Mouse (Mus musculus): ENCODE measurements at regions not wholly inside any gene's neighbourhood (a gene's known extent, or its start where the extent isn't known, plus 50 kb on each side); places are given as distances from the start of the nearest gene placed in this dataset.

GRCm38 (mm10) chr9:9548657-9549056 lies 309.8 kb upstream of the Arhgap42 start:
- TF ChIP-seq EP300 (IDR thresholded peaks at IDR 0.05; ENCODE audit: low read depth) (no peak), CTCF (IDR thresholded peaks at IDR 0.05; ENCODE audit: low read depth) (no peak)
- Histone ChIP-seq H3K4me2 (ENCODE audit: low read depth, low read length) (no peak overlapping the region), H3K4me1 (ENCODE audit: insufficient read depth) (no peaks in the 10 kb centered on the region), H3K27me3 (ENCODE audit: insufficient read depth, low read length) (no peaks in the 10 kb centered on the region), H3K9me3 (ENCODE audit: low read length) (no peaks in the 10 kb centered on the region), H3K27ac (ENCODE audit: low read depth) (no peak overlapping the region), H3K9ac (replicated peaks) (no peak overlapping the region), H3K36me3 (replicated peaks; ENCODE audit: insufficient read depth, low read length) (no peaks in the 10 kb centered on the region), H3K4me3 (ENCODE audit: low read depth, low read length) (no peak overlapping the region)
- no peak for ATAC-seq
- no peak for DNase-seq

DNA sequence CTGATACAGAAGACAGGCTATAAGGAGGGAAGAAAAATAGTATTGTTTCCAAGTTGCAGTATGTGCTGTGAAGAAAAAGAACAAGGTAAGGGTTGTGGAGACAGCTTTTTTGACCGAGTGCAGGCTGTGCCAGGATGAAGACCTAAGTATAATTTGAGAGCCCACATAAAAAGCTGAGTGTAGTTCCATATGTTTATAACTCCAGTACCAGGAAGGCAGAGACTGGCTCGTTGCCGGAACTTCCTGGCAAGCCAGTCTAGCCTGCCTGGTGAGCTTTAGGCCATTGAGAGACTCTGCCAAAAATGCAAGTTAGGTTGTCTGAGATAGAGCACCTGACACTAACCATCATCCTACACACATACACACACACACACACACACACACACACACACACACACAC lies 308.7 kb upstream of the Arhgap42 start:
- Histone ChIP-seq H3K27ac (ENCODE audit: low read depth) (no peak overlapping the region), H3K4me1 (ENCODE audit: insufficient read depth) (no peaks in the 10 kb centered on the region), H3K27me3 (ENCODE audit: insufficient read depth, low read length) (no peaks in the 10 kb centered on the region), H3K4me3 (ENCODE audit: low read depth, low read length) (no peak overlapping the region), H3K9me3 (ENCODE audit: low read length) (no peaks in the 10 kb centered on the region), H3K4me2 (ENCODE audit: low read depth, low read length) (no peak overlapping the region), H3K9ac (replicated peaks) (no peak overlapping the region), H3K36me3 (replicated peaks; ENCODE audit: insufficient read depth, low read length) (no peaks in the 10 kb centered on the region)
- ATAC-seq: no peak
- TF ChIP-seq EP300 (IDR thresholded peaks at IDR 0.05; ENCODE audit: low read depth): no peak
- no peak for TF ChIP-seq CTCF (IDR thresholded peaks at IDR 0.05; ENCODE audit: low read depth)
- DNase-seq: no peak
- 63% methylated on average over 3 of the region's 3 CpGs for WGBS (ENCODE audit: insufficient replicate concordance)

- H3K9ac ChIP-seq (replicated peaks): no peak overlapping the region
- no peak overlapping the region for H3K4me3 ChIP-seq (ENCODE audit: low read depth, low read length)
- WGBS (ENCODE audit: insufficient replicate concordance): 72% methylated on average over 2 of the region's 2 CpGs
- H3K9me3 ChIP-seq (ENCODE audit: low read length): no peaks in the 10 kb centered on the region
- no peaks in the 10 kb centered on the region for H3K27me3 ChIP-seq (ENCODE audit: insufficient read depth, low read length)
- H3K36me3 ChIP-seq (replicated peaks; ENCODE audit: insufficient read depth, low read length): no peaks in the 10 kb centered on the region
- no peak for DNase-seq
- H3K4me2 ChIP-seq (ENCODE audit: low read depth, low read length): no peak overlapping the region
- ATAC-seq: no peak
- TF ChIP-seq CTCF (IDR thresholded peaks at IDR 0.05; ENCODE audit: low read depth) (no peak), EP300 (IDR thresholded peaks at IDR 0.05; ENCODE audit: low read depth) (no peak)
- H3K27ac ChIP-seq (ENCODE audit: low read depth): no peak overlapping the region
- no peaks in the 10 kb centered on the region for H3K4me1 ChIP-seq (ENCODE audit: insufficient read depth)
Observed at GRCm38 (mm10) chr9:9547121-9547520, 308.2 kb upstream of the Arhgap42 start.

DNA sequence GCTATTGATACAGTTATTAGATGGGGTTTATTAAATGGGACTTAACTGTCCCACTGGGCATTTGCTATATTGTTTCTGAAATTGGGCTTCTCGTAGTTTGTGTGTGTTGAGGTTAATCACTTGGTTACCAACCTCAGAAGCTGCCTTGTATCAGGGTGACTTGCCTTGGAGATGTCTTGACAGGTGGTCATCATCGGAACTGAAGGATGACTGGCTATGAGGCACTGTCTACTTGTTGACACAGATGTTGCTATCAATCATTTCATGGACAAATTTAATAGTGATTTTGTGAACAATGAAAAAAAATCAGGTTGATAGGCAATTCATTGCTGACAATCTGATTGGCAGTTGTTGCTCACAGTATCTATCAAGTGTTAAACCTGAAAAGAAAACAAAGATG lies 261.4 kb upstream of the Arhgap42 start:
- Histone ChIP-seq H3K9ac (replicated peaks) (no peak overlapping the region), H3K27me3 (ENCODE audit: insufficient read depth, low read length) (no peaks in the 10 kb centered on the region), H3K4me1 (ENCODE audit: insufficient read depth) (no peaks in the 10 kb centered on the region), H3K36me3 (replicated peaks; ENCODE audit: insufficient read depth, low read length) (no peaks in the 10 kb centered on the region), H3K27ac (ENCODE audit: low read depth) (no peak overlapping the region), H3K4me3 (ENCODE audit: low read depth, low read length) (no peak overlapping the region), H3K4me2 (ENCODE audit: low read depth, low read length) (no peak overlapping the region), H3K9me3 (ENCODE audit: low read length) (no peaks in the 10 kb centered on the region)
- no peak for ATAC-seq
- no peak for TF ChIP-seq CTCF (IDR thresholded peaks at IDR 0.05; ENCODE audit: low read depth)
- no peak for TF ChIP-seq EP300 (IDR thresholded peaks at IDR 0.05; ENCODE audit: low read depth)
- DNase-seq: no peak
- WGBS (ENCODE audit: insufficient replicate concordance): 74% methylated on average over 2 of the region's 2 CpGs

GRCm38 (mm10) chr9:9493594-9494182 lies 254.8 kb upstream of the Arhgap42 start:
- Histone ChIP-seq H3K4me1 (ENCODE audit: insufficient read depth) (no peaks in the 10 kb centered on the region), H3K4me3 (ENCODE audit: low read depth, low read length) (no peak overlapping the region), H3K36me3 (replicated peaks; ENCODE audit: insufficient read depth, low read length) (no peaks in the 10 kb centered on the region), H3K27me3 (ENCODE audit: insufficient read depth, low read length) (no peaks in the 10 kb centered on the region), H3K4me2 (ENCODE audit: low read depth, low read length) (no peak overlapping the region), H3K9me3 (ENCODE audit: low read length) (no peaks in the 10 kb centered on the region), H3K9ac (replicated peaks) (no peak overlapping the region), H3K27ac (ENCODE audit: low read depth) (no peak overlapping the region)
- ATAC-seq: no peak
- TF ChIP-seq EP300 (IDR thresholded peaks at IDR 0.05; ENCODE audit: low read depth): no peak
- no peak for TF ChIP-seq CTCF (IDR thresholded peaks at IDR 0.05; ENCODE audit: low read depth)
- 73% methylated on average over 3 of the region's 3 CpGs for WGBS (ENCODE audit: insufficient replicate concordance)
- DNase-seq: no peak

DNA sequence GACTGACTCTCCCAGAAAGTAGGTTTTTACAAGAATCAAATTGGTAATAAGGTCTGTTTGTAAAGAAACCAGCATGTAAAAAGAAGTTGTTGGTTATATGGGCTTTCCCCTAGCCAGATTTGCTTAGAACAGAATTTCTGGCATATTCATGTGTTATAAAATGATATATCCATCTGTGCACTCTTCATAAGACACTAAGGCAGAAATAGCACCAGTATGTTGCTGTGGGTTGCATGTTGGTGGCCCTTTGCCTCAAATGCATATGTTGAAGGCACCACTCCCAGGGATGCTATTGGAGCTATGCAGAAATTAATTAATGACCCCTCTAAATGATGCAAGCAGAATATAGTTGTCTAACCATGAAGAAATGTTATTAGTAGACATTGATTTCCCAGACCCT lies 238.2 kb upstream of the Arhgap42 start:
- DNase-seq (no peak), ATAC-seq (no peak)
- TF ChIP-seq EP300 (IDR thresholded peaks at IDR 0.05; ENCODE audit: low read depth) (no peak), CTCF (IDR thresholded peaks at IDR 0.05; ENCODE audit: low read depth) (no peak)
- H3K9ac ChIP-seq (replicated peaks): no peak overlapping the region
- no peaks in the 10 kb centered on the region for H3K27me3 ChIP-seq (ENCODE audit: insufficient read depth, low read length)
- H3K36me3 ChIP-seq (replicated peaks; ENCODE audit: insufficient read depth, low read length): no peaks in the 10 kb centered on the region
- no peak overlapping the region for H3K27ac ChIP-seq (ENCODE audit: low read depth)
- no peaks in the 10 kb centered on the region for H3K4me1 ChIP-seq (ENCODE audit: insufficient read depth)
- H3K9me3 ChIP-seq (ENCODE audit: low read length): no peaks in the 10 kb centered on the region
- H3K4me3 ChIP-seq (ENCODE audit: low read depth, low read length): no peak overlapping the region
- no peak overlapping the region for H3K4me2 ChIP-seq (ENCODE audit: low read depth, low read length)

Data from liver, postnatal 0 days (tissue).